Mouse (Mus musculus): ENCODE measurements around the gene Dennd1b.

The Dennd1b gene

DNA sequence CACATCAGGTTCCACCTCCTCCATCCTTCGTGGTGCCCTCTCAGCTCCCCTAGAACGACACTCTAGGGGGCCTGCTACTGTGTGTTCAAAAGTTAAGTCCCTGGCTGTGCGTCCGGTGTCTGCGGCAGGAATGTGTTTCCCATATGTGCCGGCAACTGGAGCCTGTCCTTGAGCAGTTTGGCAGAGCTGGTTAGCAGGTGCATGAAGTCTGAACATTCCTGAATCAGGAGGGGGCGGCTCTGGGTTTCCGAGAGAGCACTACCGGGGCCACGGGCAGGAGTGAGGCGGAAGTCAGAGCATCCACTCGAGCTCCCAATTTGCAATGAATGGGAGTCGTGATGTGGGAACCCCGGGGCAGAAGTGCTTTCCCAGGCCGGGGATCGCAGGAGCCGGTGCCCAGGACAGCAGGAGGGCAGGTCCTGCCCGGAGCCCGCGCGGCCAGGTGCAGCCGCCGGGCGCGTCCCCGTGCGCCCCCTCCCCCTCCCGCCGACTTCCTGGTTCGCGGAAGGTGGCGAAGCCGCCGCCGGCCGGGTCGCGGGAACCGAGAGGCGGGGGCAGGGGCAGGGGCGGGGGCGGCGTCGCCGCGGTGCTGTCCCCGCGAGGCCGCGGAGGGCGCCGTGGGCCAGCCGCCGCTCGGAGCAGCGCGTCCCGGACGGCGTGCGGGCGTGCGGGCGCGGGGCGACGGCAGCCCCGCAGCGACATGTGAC, at the start of gene Dennd1b:
Gene Dennd1b (plus strand): TSS at position 275 of the 707 bp plus-strand sequence.
- peak; percentile 40 for DNase-seq (ENCODE audit: low spot score)

DNA sequence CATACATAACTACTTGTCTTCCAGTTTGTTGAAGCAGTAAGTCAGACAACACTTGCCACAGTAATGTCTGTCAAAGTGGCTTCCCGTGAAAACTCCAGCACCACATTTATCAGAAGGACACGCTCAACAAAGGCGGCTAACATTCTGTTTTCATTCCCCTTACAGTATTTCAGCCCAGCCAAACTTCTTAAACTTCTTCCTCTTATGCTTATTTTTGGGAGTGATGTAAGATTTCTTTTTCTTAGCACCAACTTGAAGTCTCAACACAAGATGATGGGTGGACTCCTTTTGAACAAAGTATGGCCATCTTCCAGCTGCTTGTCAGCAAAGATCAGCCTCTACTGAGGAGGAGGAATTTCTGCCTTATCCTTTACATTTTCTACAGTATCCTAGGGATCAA, 47.6 kb upstream of the Dennd1b start:
- DNase-seq (ENCODE audit: low spot score) = no peak

GRCm38 (mm10) chr1:138919601-138920000, 43.6 kb upstream of the Dennd1b start:
- DNase-seq (ENCODE audit: low spot score) = no peak

- no peak for DNase-seq (ENCODE audit: low spot score)
These were observed 43.2 kb upstream of the Dennd1b start for GRCm38 (mm10) chr1:138920082-138920481.

DNA sequence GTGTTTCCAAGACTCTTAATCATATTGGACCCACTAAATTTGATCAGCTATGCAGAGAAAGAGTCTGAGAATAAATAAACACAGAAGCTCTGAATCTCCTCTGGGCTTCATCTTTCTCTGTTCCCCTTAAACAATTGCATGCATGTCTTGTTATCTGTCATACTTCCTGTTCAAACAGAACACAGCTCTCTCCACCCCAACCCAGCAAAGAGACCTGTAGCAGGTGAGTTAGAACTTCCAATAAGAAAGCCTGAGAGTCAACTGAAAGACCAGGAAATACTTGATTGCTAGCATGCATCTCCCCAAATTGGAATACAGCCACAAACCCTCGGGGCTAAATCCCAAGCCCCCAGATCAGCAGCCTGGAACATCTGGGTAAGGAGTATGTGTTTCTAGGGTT, 42.4 kb upstream of the Dennd1b start:
- no peak for DNase-seq (ENCODE audit: low spot score)

DNA sequence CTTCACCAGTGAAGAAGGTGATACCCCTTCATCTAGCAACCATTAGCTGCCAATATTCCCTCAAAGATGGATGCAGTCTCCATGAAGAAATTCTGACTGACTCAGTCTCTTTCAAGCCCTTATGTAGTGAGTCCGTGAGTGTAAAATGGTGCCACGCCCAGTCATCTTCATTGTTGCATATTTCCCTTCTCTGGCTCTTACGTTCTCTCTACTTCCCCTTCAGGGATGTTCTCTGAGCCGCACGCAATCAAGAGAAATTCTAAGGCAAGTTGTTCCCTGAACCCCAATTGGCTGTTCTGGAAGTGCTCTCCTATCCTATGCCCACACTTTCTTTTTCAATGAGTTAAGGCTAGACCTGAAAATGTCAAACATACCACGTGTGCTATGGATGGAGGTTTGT, 40.3 kb upstream of the Dennd1b start:
- no peak for DNase-seq (ENCODE audit: low spot score)

DNA sequence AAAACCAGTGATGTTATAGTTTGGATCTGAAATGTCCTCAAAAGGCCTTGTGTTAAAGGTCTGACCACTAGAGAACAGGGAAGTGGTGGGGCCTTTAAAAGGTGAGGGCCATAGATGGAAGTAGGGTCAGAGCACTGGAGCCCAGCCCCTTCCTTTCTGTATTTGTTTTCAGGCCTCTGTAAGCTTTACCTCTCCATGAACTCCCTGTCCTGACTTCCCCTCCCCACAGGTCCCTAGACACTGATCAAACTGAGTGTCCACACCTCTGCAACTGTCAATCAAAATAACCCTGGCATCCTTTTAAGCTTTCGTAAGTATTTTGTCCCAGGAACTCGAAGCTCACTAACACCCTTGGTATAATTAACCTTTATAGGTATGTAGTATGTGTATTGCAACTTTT, 39.0 kb upstream of the Dennd1b start:
- no peak for DNase-seq (ENCODE audit: low spot score)

DNA sequence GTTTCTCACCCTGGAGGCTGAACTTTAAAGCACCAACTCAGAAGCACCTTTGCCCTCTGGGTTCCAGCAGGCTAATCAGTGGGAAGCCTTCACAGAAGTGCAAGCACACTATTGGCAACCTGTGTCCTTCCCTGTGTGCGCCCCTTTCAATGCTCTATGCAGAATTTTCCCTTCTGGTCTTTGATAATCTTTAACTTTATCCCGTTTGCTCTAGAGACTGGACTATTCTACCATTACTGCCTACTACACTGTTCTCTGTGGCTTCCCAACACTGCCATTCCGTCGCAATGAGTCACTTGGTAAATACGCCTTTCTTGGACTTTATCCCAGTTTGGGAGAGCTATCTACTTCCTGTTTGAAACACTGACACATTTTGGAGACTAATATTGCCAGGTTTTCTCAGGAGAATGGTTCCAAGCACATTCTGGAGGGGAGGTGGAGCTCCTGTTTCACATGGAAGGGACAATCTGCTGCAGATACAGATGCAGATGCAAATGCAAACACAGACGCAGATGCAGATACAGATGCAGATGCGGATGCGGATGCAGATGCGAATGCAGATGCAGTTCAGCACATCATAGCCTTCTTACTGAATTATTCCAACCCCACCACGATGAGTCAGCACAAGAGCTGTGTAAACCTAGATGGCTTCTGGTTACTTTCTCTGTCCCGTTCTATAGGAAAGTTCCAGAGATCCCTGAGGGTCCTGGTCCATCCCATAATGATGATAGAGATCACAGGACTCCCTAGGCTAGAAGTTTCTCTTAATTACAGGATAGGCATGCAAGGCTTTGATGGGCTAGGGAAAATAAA, 34.4 kb upstream of the Dennd1b start:
- peak; percentile 69 for DNase-seq (ENCODE audit: low spot score)

- DNase-seq (ENCODE audit: low spot score) = no peak
These were observed 33.2 kb upstream of the Dennd1b start for GRCm38 (mm10) chr1:138929985-138930384.

DNA sequence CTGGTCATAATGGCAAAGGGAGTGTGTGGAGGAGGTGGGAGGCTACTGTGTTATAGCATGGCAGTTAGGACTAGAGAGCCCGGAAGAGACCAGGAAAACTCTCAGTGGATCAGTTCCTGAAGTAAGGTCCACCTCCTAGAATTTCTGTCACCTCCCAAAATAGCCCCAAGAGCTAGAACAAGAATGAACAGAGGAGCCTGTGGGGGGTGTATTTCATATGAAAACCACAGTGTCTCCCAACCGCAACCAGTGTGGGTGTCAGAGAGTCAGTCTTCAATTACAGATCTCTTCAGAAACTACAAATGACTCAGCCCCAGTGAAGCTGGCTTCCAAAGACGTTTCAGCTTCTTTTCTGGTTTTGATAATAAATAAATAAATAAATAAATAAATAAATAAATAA, 32.4 kb upstream of the Dennd1b start:
- no peak for DNase-seq (ENCODE audit: low spot score)

DNA sequence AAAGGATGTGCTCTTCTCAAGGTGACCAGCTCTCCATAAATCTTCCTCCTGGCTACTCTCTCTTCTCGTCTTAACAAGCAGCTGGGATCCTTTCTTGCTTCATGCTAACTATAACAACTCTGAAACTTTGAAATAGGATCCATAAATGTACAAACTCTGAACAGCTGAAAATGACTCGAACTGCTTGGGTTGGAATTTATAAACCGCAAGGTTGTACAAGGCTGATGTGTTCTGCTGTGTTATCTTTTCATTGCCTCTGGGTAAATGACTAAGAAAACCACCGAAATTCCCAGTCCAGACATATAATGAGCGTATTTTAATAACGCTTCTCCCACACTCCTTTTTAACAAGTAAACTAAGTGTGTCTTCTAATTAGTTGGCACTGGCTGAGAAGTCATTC, 27.1 kb upstream of the Dennd1b start:
- DNase-seq (ENCODE audit: low spot score) = no peak

- DNase-seq (ENCODE audit: low spot score) = no peak
These were observed 25.4 kb upstream of the Dennd1b start for GRCm38 (mm10) chr1:138937686-138938370.

DNA sequence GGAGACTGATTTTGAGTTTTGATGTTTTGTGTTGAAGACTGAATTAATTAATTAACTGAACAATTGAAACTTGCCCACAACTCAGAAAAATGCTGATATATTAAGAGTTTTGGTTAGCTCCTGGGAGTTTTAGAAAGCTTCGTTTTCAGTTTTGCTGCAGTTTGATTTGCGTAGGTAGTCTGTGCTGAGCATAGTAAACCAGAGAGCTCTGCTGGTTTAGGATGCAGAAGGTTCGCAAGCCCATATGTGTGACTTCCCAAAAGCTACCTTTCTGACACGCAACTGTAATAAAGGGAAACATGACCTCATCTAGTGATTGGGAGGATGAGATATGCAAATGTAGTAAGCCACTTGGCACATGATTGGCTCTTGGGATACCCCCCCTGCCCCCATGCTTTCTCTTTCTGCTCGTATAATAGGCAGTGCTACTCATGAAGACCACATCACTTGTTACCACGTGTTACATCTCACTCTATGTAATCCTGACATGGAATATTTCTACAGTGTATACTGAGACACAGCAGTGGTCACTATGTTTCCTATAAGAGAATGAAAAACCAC, 23.6 kb upstream of the Dennd1b start:
- no peak for DNase-seq (ENCODE audit: low spot score)

- no peak for DNase-seq (ENCODE audit: low spot score)
These were observed 22.8 kb upstream of the Dennd1b start for GRCm38 (mm10) chr1:138940407-138940806.

GRCm38 (mm10) chr1:138952173-138952572, 11.1 kb upstream of the Dennd1b start:
- DNase-seq (ENCODE audit: low spot score) = no peak

DNA sequence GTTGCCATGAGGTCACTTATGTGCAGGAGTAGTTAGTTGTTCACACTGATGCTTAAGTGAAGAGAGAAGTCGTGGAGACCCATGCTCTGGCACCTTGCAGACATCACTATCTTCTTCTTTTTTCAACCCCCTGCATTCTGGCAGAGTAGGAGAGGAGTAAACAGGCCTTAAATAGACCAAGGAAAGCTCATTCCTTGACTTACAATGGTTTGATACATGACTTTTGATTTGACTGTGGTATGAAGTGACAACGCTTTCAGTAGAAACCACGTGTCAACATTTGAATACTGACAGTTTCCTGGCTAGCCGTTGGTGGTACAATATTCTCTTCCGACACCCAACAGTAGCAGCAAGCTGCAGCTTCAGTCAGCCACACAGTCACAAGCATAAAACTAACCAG, 8.3 kb upstream of the Dennd1b start:
- DNase-seq (ENCODE audit: low spot score) = no peak

GRCm38 (mm10) chr1:138955455-138955854, 7.8 kb upstream of the Dennd1b start:
- no peak for DNase-seq (ENCODE audit: low spot score)

GRCm38 (mm10) chr1:138956511-138956910, 6.7 kb upstream of the Dennd1b start:
- no peak for DNase-seq (ENCODE audit: low spot score)

DNA sequence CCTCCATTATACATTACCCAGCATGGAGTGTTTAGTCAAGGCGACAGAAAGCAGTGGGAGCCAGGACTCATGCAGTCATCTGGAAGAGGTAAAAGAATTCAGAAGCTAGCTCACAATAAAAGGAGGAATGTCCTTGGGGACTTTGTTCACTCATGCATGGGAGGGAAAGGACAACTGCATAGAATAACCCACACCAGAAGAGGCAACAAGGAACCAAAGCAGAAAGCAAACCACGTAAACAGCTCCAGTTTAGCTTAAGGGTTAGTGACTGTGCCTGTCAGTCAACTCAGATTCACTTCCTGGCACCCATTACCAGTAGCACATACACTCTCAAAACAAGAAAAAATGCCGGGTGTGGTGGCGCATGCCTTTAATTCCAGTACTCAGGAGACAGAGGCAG, 6.1 kb upstream of the Dennd1b start:
- DNase-seq (ENCODE audit: low spot score) = no peak

DNA sequence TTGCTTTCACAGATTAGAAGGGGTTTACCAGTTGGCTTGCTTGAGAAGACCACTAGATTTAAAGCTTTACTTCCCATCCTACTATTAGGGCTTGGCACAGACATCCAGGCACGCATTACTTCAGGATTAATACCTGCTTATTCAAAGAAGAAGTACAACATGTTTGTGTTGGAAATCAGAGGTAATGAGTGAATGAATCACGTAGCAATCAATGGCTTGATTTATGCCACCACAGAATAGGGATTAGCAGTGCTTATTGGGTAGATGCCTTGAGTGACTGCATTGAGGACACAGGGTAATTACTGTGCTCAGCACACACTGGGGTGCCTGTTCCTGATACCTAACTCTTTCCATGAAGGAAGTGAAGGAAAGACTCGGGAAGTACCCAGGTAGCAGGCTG, 4.4 kb upstream of the Dennd1b start:
- DNase-seq (ENCODE audit: low spot score) = no peak

DNA sequence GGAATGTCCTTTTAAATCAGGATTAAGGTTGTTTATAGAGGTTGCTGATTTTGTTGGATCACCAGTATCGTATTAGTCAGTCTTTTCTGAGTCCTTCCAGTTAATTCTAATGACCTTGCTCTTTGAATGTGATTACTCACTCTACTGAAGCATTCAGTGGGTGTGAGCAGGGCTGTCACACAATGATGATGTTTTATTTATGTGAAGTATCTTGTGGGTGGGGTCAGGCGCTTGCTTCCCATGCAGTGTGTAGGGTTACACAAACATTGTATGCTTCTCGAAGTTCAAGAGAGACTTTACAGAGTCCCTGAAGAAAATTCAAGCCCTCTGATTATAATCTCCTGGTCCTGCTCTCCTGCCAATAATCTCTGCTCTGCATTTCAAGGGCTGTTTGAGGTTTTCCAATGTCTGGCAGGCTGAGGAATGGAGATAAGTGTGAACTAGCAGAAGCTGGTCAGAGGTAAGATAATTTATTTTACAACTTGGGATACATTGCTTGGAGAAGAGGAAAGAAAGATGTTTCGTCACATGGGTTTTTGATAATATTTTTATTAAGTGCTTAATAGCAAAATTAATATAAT, 3.2 kb upstream of the Dennd1b start:
- no peak for DNase-seq (ENCODE audit: low spot score)
